Mouse (Mus musculus) bone marrow macrophage, adult 2 months (primary cell): ENCODE data around the gene Micu2.

Source experiments
- CTCF ChIP-seq: IDR thresholded peaks from 2 replicates; pipeline ENCODE4 v1.5.1; 2012; ENCODE audit warnings: low read depth, mild to moderate bottlenecking, low read length, moderate library complexity
- POLR2A ChIP-seq: IDR thresholded peaks from 2 replicates; pipeline ENCODE4 v1.6.1; 2012; ENCODE audit warnings: mild to moderate bottlenecking, low read depth, low read length, borderline replicate concordance

GRCm38 (mm10) chr14:57919148-57919875 lies 79.8 kb downstream of the Micu2 start:
- TF ChIP-seq CTCF (no peak), POLR2A (no peak)
